Mouse (Mus musculus) CD4-positive, CD25-positive, alpha-beta regulatory T cell, adult 9 weeks (primary cell): ENCODE measurements around the gene Lpar6. TPM values are rescaled to one million over a fixed set of nuclear protein-coding genes. Genes with fewer than 3 reads are reported as not detected.

Source experiments
- polyA plus RNA-seq: library from polyadenylated mRNA; unstranded; fragments of 100-300 nt; shearing (Covaris generic); gene quantifications from one replicate; pipeline ENCODE4 v1.2.1, GENCODE M21; 2017

Gene Lpar6
- polyA plus RNA-seq, result 24.6 TPM

DNA sequence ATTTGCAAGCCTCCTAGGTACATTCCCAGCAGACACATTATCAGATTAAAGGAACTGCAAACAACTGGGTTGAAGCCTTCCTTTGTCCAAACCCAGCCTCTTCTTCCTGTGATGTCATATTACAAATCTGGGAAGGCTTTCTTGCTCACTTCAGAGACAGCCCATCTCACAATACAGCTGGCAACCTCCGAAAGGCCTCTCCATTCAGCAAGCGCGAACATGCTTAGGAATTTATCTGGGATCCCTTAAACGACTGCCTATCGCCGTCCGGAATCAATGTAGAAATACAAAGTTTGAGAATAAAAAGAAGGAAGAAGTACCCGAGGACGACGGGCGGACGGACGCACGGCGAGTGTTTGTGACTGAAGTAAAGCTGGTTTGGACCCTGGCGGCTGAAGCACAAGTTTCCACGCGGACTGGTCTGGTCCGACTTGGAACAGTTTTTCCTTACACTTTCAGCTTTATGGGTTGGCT is at the start of gene Lpar6:
Lpar6 (plus strand) TSS at position 48 of the 474 bp plus-strand sequence.

Other genes starting within 250 kb of the Lpar6 start
- gene Cysltr2, start 188.8 kb upstream of the Lpar6 start, polyA plus RNA-seq, result 24.7 TPM
- 88.8 TPM for gene Rcbtb2, start 114.9 kb upstream of the Lpar6 start, polyA plus RNA-seq
- 46.1 TPM for gene Rb1, start 87.9 kb downstream of the Lpar6 start, polyA plus RNA-seq
- gene Itm2b, start 147.4 kb downstream of the Lpar6 start, polyA plus RNA-seq, result 1,032 TPM